In the genomic region with DNA sequence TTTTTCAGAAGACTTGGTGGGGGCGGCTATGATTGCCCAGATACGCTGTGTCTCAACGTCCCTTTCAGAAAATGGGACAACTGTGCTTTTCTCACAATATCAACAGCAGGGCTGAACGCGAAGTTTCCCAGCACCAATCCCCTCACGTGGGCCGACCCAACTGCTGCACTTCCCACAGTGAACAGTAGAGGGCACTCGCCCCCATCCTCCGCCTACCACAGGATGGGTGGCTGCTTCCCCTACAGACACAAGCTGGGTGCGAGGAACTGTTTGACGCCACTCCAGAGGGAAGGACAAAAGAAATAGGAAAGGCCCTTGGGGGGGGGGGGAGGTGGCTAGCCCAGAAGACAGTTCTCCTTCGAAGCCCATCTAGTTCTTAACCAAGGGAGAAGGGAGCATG, we compare ENCODE assay signal across 1 mouse cellular context.
TF ChIP-seq lines count a peak whose summit lies in the region.

No protein-coding gene starts in this region.

TF ChIP-seq in MEL, 35 proteins besides CTCF, POLR2A, EP300 and RAD21 (continued from another document):
- peak; percentile 78 for TF ChIP-seq USF1 (IDR thresholded peaks at IDR 0.05; ENCODE audit: low read depth, low read length)
- 0 out of 2 replicates have a peak, but pooled peaks have one; percentile 30 for TF ChIP-seq SIN3A (IDR thresholded peaks at IDR 0.05; ENCODE audit: low read length)
- TF ChIP-seq ZC3H11A (IDR thresholded peaks at IDR 0.05; ENCODE audit: low read depth, low read length), result no peak
- TF ChIP-seq ZMIZ1 (IDR thresholded peaks at IDR 0.05; ENCODE audit: low read depth, low read length), result no peak
- TF ChIP-seq RCOR1 (IDR thresholded peaks at IDR 0.05; ENCODE audit: low read depth, low read length), result 0 out of 2 replicates have a peak, but pooled peaks have one; percentile 13
- TF ChIP-seq KAT2A (conservative IDR thresholded peaks at IDR 0.05; ENCODE audit: low read depth, low read length), result no peak
- TF ChIP-seq E2F4 (IDR thresholded peaks at IDR 0.05; ENCODE audit: borderline replicate concordance, low read depth, low read length), result no peak
- TF ChIP-seq HCFC1 (IDR thresholded peaks at IDR 0.05; ENCODE audit: low read depth, low read length), result 0 out of 2 replicates have a peak, but pooled peaks have one; percentile 38
- TF ChIP-seq NRF1 (IDR thresholded peaks at IDR 0.05; ENCODE audit: insufficient read depth, low read depth, low read length, poor library complexity, severe bottlenecking), result no peak
- no peak for TF ChIP-seq TAL1 (IDR thresholded peaks at IDR 0.05; ENCODE audit: low read length)
- TF ChIP-seq MYC (IDR thresholded peaks at IDR 0.05; ENCODE audit: low read depth, low read length), result peak; percentile 63; the same call in 1 of the 2 replicates
- no peak for TF ChIP-seq CHD2 (IDR thresholded peaks at IDR 0.05; ENCODE audit: low read length)
- TF ChIP-seq GABPA (IDR thresholded peaks at IDR 0.05; ENCODE audit: low read depth, low read length), result no peak
- no peak for TF ChIP-seq JUND (IDR thresholded peaks at IDR 0.05; ENCODE audit: low read depth, low read length)
